Mouse (Mus musculus): Measurements from ENCODE around the gene Scn4b. TPM values are rescaled to one million over a fixed set of nuclear protein-coding genes. Genes with fewer than 3 reads are reported as not detected.

Gene Scn4b
- polyA plus RNA-seq, 1 experiment: 0.60 TPM

DNA sequence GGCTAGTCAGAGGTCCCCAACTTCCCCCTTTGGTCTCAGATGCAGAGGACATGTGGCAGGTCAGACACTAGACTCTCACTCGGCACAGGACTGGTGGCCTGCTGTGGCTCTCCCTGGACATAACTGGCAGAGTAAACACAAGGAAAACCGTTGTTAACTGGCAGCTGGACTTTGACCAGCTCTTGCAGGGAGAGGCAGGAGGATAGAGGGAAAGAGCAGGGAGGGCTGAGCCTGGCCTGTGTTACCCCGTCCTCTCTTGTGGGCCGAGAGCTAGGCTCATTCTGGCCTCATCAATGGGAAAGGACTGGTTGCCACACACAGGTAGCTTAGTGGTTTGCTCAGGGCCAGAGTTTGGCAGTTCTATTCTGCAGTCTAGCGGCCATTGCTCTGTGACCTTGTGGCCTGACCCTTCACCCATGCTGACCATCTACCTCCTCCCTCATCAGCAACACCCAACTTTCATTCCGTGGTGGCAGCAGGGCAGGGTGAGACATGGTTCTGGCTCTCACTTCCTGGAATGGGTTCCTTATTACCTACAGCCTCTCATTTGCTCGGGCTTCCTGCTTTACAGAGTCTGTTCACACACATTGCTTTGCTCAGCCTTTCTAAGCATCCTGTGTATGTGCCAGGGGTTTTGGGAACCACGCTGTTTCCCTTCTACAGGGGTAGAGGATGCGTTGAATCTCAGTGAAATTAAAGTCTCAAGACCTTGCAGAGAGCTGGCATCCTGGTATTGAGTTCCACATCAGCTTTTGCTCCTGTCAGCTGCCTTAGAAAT is 64.0 kb downstream of the Scn4b start:
- Histone ChIP-seq H3K4me1 (ENCODE audit: control insufficient read depth, insufficient read depth, low read length) (peaks cover 8% of the 10 kb centered on the region), H3K4me3 (replicated peaks; ENCODE audit: control insufficient read depth, low read depth, low read length) (no peak overlapping the region), H3K27ac (ENCODE audit: control insufficient read depth, insufficient read depth, low read depth, low read length, poor library complexity) (no peak overlapping the region)
- TF ChIP-seq POLR2A (IDR thresholded peaks at IDR 0.05; ENCODE audit: borderline replicate concordance, control insufficient read depth, low read depth, low read length): no peak
- no peak for TF ChIP-seq CTCF (IDR thresholded peaks at IDR 0.05; ENCODE audit: control insufficient read depth, insufficient read depth, low read length)
- 40% methylated on average over 9 of the region's 9 CpGs for WGBS

Other genes with a start within 250 kb of the Scn4b start
- gene Atp5l, start 217.7 kb upstream of the Scn4b start, polyA plus RNA-seq (2011; ENCODE audit: insufficient read depth, insufficient read length, low replicate concordance, missing spikeins): 242 and 287 TPM in 2 replicates
- gene Ube4a, start 172.8 kb upstream of the Scn4b start, polyA plus RNA-seq (2011; ENCODE audit: insufficient read depth, insufficient read length, low replicate concordance, missing spikeins): 11.1 and 18.8 TPM in 2 replicates
- 5.4 and 7.0 TPM in 2 replicates for gene Cd3g, start 158.0 kb upstream of the Scn4b start, polyA plus RNA-seq (2011; ENCODE audit: insufficient read depth, insufficient read length, low replicate concordance, missing spikeins)
- gene Cd3d, start 156.6 kb upstream of the Scn4b start, polyA plus RNA-seq (2011; ENCODE audit: insufficient read depth, insufficient read length, low replicate concordance, missing spikeins): 8.8 and 17.2 TPM in 2 replicates
- gene Cd3e, start 128.8 kb upstream of the Scn4b start, polyA plus RNA-seq (2011; ENCODE audit: insufficient read depth, insufficient read length, low replicate concordance, missing spikeins): 1.8 and 4.8 TPM in 2 replicates
- gene Mpzl2, start 98.6 kb upstream of the Scn4b start, polyA plus RNA-seq (2011; ENCODE audit: insufficient read depth, insufficient read length, low replicate concordance, missing spikeins): 2.2 TPM in 1 of 2 replicates, not detected in the other
- gene Mpzl3, start 83.2 kb upstream of the Scn4b start, polyA plus RNA-seq (2011; ENCODE audit: insufficient read depth, insufficient read length, low replicate concordance, missing spikeins): 3.2 and 3.8 TPM in 2 replicates
- gene Jaml, start 59.2 kb upstream of the Scn4b start, polyA plus RNA-seq (2011; ENCODE audit: insufficient read depth, insufficient read length, low replicate concordance, missing spikeins): 7.6 and 25.9 TPM in 2 replicates
- 0.37 and 0.41 TPM in 2 replicates for gene Scn2b, start 20.6 kb upstream of the Scn4b start, polyA plus RNA-seq (2011; ENCODE audit: insufficient read depth, insufficient read length, low replicate concordance, missing spikeins)
- not detected in 2 replicates for gene BC049352, start 43.6 kb downstream of the Scn4b start, polyA plus RNA-seq (2011; ENCODE audit: insufficient read depth, insufficient read length, low replicate concordance, missing spikeins)
- not detected in 2 replicates for gene Tmprss4, start 65.7 kb downstream of the Scn4b start, polyA plus RNA-seq (2011; ENCODE audit: insufficient read depth, insufficient read length, low replicate concordance, missing spikeins)
- 16.0 and 32.8 TPM in 2 replicates for gene Il10ra, start 130.8 kb downstream of the Scn4b start, polyA plus RNA-seq (2011; ENCODE audit: insufficient read depth, insufficient read length, low replicate concordance, missing spikeins)
- gene Tmprss13, start 180.7 kb downstream of the Scn4b start, polyA plus RNA-seq (2011; ENCODE audit: insufficient read depth, insufficient read length, low replicate concordance, missing spikeins): 0.59 and 1.5 TPM in 2 replicates
- gene Fxyd6, start 231.8 kb downstream of the Scn4b start, polyA plus RNA-seq (2011; ENCODE audit: insufficient read depth, insufficient read length, low replicate concordance, missing spikeins): 0.85 TPM in 1 of 2 replicates, not detected in the other

Data from bone marrow, adult 2 months (tissue).